Mouse (Mus musculus) natural killer cell, adult 2 months (primary cell): Measurements from ENCODE around the gene 1700056E22Rik.
A peak's percentile ranks its signal among the peaks of the same experiment; 100 is the strongest.

Source experiments
- DNase-seq, 2 experiments: peaks; one replicate each; pipeline ENCODE4 v3.0.0; 2022; ENCODE audit warnings: low spot score in 2 of 2

1700056E22Rik gene

DNA sequence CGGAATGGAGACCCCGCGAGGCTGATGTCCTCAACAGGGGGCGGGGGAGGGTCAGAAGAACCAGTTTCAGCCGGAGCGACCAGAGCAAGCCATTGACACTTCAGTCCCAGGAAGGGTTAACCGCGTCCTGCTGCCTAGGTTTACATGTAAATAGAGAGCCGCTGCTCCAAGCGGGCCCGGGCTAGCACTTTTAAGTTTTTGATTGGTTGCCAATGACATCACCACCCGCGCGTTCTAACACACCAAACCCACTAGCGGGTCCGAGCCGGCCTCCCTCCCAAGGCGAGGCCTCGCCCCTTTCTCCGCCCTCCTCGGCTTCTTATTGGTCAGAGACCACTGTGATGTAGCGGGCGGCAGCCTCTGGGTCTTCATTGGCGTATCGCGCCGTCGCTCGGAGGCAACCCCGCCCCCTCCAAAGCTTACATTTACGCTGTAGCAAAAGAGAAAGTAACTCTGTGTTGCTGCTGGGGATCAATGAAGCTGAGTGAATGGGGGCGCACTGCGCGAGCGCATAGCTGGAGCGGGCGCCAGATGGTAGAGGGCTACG is at the start of gene 1700056E22Rik:
Gene 1700056E22Rik (minus strand): TSS at position 291 of the 547 bp plus-strand sequence.
- DNase-seq: peak; percentile 99

DNA sequence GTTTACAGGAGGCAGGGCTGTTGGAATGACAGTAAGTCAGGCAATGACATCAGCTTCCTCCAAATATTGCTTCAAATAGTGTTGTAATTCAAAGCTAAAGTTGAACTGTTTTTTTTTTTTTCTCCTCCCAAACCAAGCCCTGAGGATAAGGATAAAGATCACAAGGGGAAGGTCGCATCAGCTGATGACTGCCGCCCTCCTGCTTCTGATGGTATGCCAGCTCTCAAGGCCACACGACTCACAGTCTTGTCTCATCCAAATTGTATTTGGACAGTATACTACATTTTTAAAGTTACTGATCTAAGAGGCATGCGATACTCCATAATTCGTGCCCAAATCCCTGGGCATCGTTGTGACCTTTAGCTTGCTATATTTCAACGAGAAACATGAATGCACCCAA is 49.1 kb upstream of the 1700056E22Rik start:
- no peak for DNase-seq

DNA sequence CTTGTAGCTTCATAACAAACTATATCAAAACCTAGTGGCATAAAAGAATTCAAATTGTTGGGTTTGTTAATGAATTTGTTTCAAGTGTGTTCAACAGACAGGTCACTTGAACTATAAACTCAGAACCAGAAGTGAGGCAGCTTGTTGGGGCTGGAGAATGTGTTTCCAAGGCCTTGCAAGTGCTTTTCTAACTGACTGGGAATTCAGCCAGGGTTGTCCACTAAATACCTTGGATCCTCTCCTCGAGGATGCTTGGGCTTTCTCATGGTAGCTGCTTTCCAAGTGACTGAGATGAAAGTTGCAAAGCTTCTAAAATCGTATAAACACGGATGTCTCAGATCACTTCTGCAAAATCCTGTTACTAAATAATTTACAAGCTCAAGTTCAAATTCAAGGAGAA is 48.6 kb upstream of the 1700056E22Rik start:
- DNase-seq: no peak

DNA sequence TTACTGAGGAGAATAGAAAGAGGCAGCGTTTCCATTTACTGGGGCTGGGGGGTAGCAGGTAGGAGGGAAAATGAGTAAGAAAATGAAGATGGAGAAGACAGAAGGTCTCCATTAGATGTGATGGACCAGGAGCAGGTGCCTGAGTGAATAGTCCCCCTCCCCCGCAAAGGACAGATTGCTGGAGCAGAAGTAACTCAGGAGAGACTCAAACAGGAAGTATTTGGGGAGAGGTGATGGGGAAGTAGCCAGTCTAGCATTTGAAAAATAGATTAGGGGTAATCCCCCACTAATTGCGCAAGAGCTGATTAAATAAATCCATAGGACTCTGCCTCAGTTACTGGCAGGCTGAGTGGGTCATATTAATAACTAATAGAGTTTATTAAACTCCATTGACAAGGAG is 45.2 kb upstream of the 1700056E22Rik start:
- no peak for DNase-seq

DNA sequence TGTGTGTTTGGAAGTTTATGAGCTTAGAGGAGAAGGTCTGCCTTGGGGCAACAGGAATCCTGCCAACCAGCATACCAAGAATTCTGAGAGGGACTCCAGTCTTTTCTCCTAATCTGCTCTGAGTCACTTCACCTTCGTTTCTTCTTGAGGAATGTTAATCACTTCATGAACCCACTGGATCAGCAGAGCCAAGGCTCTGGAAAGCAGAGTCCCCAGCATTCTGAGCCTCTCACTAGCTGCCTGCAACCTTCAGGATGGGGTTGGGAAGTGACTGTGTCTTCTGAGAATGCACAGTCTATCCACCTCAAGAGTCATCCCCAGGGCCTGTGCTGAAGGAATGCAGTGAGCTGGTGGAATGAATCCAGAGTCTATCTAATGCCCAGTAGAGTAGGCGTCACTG is 42.7 kb upstream of the 1700056E22Rik start:
- no peak for DNase-seq

DNA sequence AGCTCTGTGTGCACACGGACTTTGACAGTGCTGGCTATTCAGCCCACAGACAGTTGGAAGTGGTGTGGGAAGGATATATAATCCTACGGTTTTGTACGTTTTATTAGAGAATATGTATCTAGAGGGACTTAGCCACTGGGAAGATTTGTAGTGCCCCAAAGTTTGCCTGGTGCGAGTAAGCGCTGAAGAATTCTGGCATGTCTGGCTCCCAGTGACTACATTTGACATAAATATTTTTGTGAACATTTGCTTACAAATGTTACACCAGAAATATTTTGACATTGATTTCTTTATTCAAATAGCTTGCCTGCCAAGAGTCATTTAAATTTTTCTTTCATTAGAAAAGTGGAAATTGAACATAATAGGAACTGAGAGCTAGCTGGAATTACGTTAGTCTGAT is 42.0 kb upstream of the 1700056E22Rik start:
- no peak for DNase-seq

DNA sequence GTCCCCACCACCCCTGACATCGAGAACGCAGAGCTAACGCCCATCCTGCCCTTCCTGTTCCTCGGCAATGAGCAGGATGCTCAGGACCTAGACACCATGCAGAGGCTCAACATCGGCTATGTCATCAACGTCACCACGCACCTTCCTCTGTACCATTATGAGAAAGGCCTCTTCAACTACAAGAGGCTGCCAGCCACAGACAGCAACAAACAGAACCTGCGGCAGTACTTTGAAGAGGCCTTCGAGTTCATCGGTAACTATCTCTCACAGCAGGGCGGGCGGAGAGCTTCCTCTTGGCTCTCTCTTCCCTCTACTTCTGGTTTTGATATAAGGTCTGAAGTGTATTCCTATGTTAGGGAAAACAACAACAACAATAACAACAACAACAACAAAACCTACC is 34.9 kb upstream of the 1700056E22Rik start:
- DNase-seq: no peak

DNA sequence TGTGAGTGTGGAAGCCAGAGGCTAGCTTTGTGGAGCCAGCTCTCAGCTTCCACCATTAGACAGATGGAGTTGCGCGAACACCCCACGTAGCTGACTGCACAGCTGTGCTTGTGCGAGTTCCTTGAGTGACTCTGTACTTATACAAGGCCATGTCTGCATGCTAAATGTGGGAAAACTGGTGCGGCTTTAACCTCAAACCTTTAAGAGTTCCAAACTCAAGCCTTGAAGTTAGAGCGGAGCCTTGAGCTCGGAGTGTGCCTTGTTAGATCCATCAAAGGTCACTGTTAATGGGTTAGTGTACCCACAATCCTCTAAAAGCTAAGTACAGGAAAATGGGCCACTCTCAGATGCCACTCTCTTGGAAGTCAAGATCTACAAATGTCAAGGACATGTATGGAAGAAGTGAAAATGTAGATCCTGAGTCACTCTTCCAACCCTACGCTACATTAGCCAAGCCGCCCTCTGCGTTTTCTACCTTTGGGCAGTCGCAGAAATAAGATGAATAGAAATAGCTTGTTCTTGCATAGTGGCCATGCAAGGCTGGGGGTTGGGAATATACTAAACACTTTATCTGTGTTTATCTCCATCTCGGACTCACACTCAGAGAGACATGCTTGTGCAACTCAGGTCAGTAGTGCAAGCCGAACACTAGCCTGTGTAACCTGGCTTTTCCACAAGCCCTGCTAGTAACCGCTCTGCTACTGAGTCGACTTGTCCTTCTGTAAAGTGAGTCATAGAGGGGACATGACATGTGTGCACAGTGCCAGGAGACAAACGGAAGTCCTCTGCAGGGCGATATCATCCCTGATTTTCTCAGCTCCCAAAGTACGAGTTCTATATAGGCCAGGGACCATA is 33.8 kb upstream of the 1700056E22Rik start:
- DNase-seq: no peak

DNA sequence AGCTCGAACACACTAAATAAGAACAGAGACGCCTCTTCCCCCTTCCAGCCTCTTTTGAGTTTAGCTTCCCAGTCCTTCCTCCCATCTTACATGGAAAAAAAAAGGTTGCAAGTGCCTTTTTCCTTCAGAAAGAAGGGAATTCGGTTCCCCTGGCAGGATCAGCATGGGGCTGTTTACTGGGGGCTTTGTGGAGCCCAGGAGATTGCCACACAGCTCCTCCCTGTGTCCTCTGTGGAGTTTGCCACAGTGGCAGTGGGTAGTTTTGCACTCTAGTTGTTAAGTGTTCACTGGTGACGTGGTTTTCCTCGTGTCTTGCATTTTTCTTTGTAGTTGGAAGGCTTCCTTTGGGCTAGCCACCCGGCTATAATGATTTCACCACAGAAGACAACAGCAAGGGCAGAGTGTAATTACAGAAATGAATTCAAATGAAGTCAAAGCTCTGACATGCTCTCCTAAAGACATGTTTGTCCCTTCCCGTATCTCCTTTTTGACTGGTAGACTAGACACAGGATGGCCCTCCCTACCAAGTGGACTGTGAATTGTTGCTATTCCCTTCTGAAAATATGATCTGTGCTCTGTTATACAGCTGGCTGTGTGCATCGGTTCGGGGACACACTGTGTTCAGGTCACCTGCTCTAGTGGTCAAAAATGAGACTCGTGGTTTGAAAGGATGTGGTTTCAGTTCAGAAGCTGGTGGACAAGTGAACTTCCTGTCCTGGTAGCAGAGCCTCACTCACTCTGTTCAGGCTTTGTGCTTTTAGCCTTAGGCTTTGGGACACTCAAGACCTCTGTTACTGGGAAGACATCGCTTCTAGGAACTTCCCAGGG is 32.6 kb upstream of the 1700056E22Rik start:
- DNase-seq: peak; percentile 72 to 84

DNA sequence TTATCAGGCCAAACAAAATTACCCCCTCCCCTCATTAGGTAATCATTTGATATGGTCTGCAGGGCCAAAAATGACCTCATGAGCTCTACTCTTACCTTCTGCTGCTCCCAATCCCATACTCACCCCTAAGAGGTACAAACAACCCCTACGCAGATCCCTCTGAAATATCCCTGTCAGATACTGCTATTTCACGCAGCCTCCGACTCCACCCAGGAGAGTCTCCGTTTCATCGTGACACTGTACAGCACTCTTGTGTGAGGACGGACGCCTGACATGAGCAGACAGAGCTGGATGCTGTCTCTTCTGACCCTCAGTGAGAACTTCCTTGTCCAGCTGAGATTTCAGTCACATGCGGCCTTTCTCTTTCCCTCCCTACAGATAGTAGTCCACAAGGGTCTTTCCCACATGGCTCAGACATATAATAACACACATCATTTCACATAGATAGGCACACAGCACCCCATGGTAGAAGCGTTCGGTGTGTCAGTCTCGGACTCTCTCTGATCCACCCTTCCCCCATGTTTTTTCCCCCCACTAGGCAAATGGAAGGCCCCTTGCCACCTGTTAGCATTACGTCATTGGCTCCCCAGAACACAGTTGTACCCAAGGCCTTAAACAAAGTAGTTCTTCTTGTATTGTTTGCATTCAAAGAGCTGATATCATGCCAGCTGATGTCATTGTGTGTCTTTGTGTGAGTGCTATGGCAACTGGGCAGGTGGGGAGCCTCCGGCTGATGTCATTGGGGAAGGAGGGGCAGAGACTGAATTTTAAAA is 31.7 kb upstream of the 1700056E22Rik start:
- peak; percentile 46 to 51 for DNase-seq

DNA sequence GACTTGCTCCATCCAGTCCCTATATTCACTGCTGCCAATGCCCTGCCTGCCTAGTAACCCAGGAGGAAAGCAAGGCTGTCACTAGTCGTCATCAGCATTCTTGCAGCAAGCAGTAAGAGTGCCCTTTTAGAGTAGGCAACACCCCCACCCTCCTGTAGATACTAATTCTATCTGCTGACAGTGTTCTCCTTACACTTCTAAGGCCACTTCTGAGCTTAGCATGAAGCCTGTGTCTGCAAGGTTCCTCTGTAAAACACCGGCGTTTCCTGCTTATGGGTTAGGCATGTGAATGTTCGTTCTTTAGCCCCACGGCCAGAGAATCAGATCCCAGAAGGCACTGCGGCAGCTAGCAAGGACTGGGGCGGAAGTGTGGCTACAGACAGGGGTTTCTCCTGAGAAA is 30.2 kb upstream of the 1700056E22Rik start:
- DNase-seq: peak; percentile 60 to 66

DNA sequence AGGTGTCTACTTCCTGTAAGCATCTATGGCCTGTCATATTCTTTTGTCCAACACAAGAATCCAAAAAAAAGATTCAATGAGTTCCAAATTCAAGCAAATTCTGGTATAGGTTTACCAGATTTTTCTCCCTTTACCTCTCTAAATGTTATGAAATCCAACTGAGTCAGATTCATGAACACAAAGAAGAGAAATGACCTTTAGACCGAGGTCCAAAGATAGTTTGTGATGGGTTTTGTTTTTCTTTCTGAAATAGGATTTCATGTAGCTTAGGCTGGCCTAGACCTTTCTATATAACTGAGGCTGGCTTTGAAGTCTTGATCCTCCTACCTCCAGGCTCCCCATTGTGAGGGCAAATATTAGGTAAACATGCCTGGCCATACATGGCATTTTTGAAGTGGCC is 27.8 kb upstream of the 1700056E22Rik start:
- no peak for DNase-seq

DNA sequence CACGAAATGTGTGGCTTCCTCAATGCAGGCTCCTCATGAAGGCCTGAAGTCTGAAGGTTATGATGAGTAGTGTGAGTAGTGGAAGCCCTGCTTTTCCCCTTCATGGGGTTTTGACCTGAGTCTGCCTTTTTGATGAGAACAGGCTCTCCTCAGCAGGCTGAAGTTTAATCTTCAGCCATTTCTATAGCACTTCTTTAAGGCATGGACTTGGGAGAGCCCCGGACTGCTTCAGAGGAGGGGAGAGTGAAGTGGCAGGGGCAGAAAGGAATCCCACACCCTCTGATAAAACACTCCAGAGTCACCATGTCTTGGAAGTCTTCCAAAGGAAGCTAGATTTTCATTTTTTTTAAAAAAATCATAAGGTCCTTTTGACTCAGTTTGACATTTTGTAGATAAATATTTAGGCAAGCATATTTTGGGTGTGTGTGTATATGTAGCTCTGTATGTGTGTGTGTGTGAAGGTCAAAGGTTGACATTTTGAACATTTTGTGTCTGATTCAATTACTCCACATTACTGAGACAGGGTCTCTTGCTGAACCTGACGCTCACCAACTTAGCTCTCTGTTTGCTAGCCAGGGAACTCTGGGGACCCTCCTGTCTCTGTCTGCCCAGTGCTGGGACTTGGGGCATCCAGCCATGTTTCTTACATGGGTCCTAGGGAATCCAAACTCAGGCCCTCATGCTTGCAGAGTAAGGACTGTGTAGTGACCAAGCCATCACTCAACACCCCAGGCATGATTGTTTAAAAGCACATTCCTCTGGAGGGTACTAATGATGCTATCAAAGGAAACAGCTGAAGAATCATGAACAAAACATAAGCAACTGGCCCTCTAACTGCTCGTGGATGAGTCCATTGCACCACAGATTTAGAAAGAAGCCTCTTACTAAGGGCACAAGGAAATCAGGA is 27.0 kb upstream of the 1700056E22Rik start:
- no peak for DNase-seq

DNA sequence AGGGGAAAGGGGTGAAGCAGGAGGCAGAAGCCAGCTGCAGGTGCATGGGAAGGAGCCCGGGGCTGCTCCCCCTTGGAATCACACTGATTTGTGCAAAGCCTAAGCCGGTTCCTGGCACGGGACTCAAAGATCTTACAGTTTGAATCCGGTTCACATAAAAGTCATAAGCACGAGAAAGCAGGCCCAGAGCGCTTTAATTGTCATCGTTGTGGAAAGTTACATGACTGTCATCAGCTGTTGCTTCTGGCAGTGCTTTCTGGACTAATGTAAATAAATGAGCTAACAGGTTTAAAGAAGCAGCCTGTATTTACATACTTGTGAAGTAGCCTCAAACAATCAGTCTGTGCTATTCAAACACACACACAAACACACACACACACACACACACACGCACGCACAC is 26.3 kb upstream of the 1700056E22Rik start:
- DNase-seq: no peak

DNA sequence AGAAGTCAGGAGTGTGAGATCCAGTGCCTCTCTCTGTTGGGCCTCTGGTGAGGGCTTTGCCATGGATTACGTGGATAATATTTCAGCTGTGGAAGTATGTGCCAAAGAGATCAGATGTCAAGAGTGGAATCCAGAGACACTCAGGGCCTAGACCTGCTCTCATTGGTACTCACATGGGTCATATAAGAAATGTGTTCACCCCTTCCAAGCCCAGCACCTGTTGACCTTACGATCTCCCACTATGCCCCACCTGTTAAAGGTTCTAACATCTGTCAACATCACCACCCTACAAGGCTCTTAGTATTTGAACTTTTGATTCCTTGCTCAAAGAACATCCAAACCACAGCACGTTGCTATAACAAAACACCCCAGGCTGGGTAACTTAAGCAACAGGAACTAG is 25.7 kb upstream of the 1700056E22Rik start:
- DNase-seq: no peak

DNA sequence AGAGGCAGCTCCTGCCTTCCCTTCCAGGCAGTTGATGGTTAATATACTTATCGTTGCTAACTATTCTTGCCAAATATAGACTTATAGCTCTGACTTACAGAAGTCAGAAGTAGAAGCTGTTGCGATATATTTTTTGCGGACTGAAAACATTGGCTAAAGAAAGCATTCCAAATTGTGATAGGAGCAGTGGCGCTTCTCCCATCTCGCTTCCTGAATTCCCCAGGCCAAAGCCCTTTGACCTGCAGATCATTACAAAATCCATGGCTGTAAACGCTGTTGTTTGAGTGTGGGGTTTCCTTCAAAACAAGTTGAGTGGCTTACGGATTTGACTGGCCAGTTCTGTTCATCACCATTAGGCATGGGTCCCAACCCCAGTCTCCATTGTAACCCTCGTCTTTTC is 24.1 kb upstream of the 1700056E22Rik start:
- no peak for DNase-seq

DNA sequence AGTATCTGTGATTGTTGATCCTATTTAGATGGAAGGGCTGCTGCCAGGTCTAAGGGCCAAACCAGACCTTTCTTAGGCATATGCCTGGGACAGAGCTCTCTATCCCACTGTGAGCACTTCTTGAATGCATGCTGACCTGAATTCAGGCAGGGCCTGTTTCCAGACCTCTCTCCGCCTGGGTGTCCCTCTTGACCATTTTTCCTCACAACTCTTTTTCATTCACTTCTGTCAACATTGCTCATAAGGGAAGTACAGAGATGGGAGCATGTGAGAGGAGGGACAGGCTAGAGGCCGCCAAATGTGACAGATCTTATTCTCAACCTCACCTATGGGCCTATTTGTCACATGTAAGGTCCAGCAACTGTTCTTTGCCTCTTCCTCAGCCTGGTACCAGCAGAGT is 20.1 kb upstream of the 1700056E22Rik start:
- DNase-seq: no peak

DNA sequence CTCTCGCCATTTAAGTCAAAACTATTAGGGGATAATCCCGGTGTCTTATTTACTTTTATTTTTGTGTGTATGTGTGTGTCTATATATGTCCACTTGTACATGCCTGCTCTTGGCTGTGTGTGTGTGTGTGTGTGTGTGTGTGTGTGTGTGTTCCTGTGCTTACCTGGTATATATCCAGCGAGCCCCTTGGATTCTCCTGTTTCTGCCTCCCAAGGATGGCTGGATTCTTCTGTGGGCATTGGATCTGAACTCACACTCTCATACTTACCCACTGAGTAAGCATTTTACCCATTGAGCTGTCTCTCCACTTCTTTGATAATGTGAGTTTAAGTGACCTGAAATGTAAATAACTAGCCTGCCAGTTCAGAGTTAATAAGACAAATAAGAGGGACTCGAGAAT is 19.6 kb upstream of the 1700056E22Rik start:
- DNase-seq: no peak

DNA sequence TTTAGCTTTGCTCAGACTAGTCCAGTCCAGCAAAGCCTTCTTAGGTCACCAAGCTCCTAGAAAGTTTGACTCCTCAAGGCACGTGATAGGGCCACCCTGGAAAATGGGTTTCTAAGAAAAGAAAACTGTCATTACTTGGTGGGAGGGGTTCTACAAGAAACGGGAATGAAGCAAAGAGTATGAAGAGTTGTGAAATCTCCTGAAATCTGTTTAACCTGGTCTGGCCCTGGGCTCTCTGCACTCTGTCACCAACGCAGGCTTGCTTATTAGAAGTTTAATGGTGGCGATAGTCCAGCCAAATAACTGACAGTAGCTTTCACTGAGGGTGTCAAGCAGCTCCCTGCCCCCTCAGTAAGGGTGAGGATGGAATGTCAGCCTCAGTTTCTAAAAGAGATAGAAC is 19.0 kb upstream of the 1700056E22Rik start:
- DNase-seq: no peak

DNA sequence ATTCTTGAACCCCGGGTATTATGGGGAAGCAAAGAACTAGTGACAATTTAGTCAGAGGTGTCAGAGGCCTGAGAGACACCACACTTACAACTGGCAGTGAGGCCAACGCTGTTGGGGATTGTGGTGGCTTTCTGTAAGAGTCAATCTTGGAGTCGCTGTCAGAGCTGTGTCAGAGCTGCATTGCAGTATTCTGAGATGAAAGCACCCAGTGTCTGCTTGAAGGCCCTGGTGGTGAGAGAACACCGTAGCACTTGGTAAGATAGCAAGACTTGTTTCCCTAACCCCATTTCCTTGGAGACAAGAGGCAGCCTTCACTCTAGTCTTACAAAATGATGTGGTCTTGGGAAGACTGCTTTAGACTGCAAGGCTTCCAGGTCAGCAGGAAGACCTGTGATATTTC is 18.2 kb upstream of the 1700056E22Rik start:
- DNase-seq: no peak

DNA sequence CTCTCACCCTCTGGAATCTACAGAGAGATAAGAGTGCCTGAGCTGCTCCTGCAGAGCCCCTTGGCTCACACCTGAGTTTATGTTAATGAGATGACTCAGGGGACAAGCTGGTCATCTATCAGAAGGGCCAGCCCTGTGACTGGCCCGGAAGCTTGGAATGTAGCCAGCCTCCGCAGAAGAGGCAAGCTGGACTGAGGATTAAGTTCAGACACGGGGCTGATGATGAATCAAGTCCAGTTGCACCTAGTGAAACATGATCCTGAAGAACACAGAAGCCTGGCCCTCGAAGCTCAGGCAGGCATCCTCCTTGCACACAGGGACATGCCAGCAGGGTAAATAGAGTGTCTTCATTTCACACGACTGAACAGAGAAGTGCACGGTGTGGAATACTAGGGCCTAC is 17.7 kb upstream of the 1700056E22Rik start:
- DNase-seq: no peak
